Mouse (Mus musculus): ENCODE measurements at regions not wholly inside any gene's neighbourhood (a gene's known extent, or its start where the extent isn't known, plus 50 kb on each side); places are given as distances from the start of the nearest gene placed in this dataset.

DNA sequence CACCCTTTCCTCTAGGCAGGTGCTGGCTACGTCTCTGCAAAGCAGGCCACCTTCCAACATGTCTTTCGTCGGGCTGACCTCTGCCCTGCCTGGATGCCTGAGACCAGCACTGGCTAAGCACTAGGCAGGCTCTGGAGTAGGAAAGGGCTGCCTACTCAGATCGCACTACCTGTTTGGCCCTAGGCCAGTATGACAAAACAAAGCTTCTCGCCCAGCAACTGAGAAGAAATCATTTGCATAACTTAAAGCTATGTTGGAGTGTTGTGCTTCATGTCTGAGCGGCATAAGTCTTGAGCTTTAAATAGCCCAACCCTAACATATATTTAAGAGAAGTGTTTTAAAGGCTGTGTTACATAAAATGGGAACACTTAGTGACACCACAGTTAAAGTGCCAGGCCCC lies 189.9 kb upstream of the Acvr2a start:
- TF ChIP-seq POLR2A (IDR thresholded peaks at IDR 0.05; ENCODE audit: low read depth, low read length) (no peak), CTCF (IDR thresholded peaks at IDR 0.05; ENCODE audit: borderline replicate concordance, insufficient read depth, low read length) (no peak)

Measured in embryonic fibroblast, embryonic 13.5 days (primary cell).